Mouse (Mus musculus) frontal cortex, adult 2 months (tissue): ENCODE measurements at regions not wholly inside any gene's neighbourhood (a gene's known extent, or its start where the extent isn't known, plus 50 kb on each side); places are given as distances from the start of the nearest gene placed in this dataset.

Source experiments
- DNase-seq, 2 experiments: peaks; one replicate each; pipeline ENCODE4 v3.0.0; 2022; ENCODE audit warnings: low spot score in 1 of 2; ENCODE audit errors: extremely low spot score in 1 of 2

DNA sequence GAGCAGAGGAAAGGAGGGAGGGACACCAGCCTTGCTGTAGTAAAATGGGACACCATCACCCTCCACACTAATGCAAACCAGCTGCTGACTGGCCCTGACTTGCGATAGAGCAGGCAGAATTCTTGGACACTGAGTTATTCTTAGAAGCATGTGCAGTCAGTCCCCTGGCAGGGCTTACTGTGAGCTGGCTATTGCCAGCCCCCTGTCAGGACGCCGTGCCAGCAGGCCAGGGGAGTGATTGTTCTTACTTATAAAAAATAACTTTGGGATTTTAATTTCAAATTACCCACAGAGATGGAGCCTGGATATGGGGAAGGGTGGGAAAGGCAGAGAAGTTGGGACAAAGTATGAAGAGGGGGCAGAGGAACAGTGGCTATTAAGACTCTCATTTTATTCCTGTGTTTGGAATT is 173.1 kb downstream of the 1500009L16Rik start:
- peak in 1 of 2 experiments; percentile 3 for DNase-seq

DNA sequence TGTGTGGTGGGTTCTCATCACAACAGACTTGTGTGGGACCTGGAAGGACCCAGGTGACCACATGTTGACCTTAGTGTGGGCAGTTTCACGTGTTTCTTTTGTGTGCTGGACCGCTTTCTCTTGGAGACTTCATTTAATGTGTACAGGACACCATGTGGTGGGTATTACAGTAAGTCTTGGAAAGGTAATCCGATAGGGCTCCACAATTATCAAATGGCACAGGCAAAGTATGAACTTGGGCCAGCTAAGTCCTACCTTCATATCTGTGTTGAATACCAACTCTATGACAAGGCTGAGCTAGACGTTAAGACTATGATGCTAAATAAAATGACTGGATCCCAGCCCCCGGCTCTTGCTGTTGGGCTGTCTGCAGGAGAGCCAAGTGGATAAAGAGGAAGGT is 173.5 kb downstream of the 1500009L16Rik start:
- no peak for DNase-seq

DNA sequence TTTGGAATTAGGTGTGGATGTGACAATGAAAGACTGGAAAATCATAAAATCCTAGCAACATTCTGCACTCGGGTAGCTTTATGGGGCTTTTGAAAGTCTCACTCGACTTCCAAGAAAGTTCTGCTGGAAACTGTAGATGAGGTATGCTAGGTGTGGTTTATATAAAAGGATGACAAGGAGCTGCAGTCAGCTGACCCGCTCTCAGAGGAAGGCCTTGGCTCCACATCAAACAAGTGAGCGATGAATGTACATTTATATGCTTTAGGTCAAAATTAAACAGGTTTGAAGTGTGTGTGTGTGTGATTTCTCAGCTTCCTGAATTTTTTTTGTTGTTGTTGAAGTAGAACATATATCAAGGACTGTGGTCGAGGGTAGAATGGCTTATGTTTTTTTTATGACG is 174.9 kb downstream of the 1500009L16Rik start:
- DNase-seq = no peak

DNA sequence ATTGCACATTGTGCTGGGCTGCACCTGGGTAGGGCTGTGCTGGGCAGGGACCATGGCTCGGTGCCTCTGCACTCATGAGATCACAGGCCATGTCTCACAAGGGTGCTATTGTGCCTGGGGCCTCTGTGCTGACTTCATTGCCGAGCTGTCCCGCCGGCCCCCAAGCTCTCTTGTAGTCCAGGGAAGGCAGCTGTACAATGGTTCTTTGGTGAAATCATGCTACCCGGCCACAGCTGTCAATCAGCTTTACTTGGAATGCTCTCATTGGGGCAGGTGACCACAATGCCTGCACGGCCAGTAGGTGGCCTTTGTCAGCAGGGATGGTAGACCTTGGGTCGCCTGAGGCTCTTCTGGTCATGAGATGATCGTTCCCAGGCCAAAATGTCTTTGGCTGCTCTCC is 184.1 kb downstream of the 1500009L16Rik start:
- peak; percentile 25 to 40 for DNase-seq

DNA sequence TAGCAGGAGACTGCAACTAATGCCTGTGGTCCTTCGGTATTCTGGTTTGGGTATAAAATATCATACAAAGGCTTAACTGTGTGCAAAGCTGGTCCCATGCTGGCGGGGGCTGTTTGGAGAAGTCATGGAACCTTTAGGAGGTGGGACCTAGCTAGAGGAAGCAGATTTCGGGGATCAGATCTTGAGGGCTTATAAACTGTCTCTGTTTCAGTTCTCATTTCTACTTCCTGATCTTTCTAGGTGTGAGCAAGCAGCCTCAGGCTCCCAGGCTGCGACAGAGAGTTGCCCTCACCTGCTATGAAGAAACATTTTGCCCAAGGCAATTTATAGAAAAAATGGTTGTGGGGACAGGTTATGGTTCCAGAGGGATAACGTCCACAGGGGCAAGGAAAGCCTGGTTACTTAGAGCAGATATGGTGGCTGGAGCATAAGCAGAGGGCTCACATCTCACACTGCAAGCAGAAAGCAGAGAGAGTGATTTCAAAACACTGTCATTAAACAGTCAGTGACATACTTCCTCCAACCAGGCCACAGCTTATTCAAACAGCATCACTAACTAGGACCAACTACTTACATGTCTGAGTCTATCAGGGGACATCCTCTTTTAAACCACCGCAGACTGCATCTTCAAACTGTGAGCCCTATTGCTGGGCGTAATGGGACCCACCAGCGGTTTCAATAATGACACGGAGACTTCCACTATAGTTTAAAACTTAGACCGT is 188.1 kb downstream of the 1500009L16Rik start:
- no peak for DNase-seq

DNA sequence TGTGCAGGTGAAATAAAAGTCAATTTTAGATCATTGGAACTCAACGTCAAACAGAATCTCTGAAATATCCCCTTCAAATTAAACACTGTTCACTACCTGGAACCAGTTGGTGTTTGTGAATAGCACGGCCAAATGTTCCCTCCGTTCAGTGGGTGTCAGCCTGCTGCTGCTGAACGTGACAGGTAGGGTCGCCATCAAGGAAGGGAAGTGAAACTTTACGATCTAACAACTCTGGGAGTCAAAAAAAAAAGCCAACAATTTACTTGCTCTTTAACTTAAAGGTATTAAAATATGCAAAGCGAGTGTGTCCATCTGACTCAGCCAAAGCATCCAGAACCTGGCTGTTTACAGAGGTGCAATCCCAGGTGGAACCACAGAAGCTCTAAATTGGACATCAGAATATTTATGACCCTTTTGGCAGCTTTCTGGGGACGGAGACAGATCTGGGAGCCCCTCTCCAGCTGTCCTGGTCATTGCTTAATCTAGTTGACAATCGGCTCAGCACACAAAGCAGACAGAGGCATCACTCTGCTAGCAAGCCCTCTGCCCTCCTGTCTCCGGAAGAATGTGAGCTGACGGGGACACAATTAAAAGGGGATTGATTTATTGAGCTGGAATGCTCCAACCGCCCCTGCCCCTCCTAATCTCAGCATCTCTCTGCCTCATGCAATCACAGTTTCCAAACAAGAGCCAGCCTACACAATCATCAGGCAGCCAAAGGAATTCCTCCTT is 191.9 kb downstream of the 1500009L16Rik start:
- no peak for DNase-seq

DNA sequence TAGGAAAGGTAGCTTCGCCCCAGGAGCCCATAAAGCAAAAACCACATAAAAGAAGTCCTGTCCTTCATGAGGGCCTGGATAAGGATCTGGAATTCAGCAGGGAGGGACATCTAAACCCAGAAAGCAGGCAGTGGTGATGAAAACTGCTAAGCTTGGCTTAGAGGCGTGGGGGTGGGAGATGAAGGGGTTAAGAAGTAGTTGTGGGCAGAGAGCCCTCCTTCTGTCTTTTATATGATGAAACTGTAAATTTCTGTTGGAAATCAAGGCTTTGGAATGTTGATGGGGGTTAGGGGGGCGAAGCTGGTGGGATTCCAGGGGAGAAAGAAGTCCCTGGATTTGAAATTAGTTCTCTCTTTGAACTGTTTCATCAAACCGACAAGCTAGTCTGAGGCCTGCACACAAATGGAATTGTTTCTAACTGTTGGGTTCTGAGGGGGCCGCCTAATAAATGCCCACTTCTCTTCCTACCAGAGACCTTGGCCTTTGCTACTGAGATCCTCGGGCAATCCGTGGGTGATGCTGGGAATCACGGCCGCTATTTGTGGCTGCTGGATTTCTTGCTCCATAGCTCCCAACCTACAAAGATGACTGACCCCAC is 192.6 kb downstream of the 1500009L16Rik start:
- no peak for DNase-seq

DNA sequence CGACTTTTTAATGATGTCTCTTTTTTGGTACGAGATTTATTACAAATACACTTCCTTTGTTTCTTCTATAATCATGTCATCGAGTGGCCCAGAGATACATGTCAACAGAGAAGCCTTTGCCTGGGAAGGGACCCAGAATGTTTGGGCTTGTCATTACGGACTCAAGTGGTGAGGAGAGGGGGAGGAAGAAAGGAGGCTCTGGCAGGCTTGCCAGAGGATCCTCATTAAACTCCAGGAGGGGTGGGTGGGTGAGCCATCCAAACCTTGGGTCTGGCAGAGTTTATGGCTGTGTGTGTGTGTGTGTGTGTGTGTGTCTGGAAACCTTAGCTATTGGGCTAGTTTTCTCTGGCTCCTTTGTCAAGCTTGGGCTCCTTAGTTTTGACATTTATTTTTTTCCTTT is 204.3 kb downstream of the 1500009L16Rik start:
- DNase-seq = peak in 1 of 2 experiments; percentile 9

DNA sequence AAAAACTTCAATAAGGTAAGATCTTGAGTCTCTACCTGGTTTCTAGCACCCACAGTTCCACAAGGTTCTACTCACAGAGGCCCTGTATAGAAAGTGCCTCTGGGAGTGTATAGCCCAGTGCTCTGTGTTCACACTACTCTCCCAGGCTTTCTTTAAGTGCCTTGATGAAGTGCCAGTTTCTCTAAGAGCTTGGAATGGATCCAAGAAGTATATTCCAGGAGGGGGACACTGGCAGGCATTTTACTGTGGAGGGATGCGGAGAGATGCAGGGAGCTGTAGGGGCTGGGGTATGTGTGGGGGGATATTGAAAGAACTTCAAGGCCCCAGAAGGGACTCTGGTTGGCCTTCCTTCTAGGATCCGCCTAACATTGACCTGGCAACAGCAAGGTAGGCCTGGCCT is 204.9 kb downstream of the 1500009L16Rik start:
- DNase-seq = no peak

DNA sequence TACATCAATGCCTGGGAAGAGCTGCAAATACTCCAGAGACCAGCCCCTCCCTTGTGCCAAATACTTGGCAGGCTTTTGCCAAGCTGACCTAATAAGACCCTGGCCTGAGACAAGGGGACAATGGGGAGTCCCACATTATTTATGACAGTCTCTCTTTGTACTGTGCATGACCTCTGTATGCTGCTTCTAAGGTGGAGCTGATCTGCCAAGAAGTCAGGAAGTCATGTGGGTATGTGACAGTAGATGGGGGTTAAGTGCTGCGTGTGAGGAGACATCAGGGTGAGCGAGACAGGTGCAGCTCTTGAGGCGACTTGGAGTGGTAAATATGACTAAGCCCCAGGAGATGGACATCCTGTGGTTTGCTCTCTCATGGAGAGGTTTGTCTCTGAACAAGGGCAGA is 209.1 kb downstream of the 1500009L16Rik start:
- no peak for DNase-seq

DNA sequence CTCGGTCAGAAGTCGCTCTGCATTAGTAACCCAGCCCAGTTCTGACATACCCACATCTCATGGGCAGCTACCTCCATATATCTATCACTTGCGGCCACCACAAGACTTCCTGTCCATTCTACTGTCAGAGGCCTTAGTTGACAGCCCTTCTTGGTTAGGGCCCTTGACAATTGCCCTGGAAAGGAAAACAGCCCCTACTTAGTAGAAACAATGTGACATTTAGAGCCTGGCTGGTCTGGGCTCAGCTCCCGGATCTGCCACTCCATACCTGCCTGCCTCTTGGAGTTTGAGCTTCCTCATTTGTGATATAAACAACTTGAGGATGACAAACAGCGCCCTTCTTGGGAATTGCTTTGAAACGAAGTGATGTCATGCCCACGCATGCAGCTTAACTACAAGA is 210.5 kb downstream of the 1500009L16Rik start:
- no peak for DNase-seq

DNA sequence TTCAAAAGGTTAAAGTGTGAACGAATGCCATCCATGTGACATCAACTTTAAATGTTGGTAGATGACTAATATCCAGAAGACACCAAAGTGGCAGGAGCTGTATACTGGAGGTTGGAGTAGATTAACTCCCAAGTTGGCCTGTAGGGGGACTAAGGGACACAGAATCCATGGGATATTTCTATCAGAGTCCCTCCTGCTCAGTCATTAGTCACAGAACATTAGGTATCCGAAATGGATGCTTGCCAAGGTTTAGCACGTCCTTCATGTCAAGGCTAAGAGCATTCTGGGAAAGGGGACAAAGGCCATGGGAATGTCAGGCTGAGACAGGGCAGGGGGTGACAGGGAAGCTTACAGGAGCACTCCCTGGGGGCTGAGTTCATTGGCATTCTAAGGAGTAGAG is 211.8 kb downstream of the 1500009L16Rik start:
- no peak for DNase-seq

DNA sequence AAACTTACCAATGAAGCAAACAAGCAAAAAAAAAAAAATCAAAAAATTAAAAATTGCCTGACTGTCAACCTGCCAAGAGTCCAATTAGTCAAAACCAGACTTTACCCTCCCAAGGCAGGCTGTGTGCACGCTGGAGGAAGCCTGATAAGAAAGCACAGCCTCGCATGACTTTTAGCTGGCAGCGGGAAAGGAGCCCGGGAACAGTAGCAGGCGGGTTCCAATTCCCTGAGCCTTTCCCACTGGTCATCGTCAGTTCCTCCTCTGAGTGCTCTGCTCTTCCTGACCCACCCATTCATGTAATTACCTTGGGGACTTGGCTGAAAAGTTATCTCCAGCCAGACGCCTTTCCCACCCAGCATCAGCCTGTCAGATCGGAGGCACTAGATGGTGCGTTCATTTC is 214.5 kb downstream of the 1500009L16Rik start:
- no peak for DNase-seq

DNA sequence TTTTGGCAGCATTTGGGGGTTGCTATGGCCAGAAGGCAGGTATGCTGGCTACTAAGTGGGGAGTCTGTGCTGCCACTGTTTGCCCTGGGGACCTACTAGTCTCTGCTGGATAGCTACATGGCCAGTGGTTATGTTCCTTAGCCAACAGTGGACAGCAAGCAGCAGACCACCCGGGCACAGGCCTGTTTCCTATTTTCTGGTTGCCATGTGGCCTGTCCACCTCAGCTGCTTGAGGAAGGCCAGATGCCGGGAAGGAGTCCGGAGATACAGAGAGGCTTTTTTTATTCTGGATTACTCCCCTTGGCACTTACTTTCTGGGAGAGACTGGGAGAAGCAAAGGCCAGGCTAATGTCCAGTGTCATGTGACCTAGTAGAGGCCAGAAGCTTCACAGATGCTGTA is 219.4 kb downstream of the 1500009L16Rik start:
- no peak for DNase-seq

DNA sequence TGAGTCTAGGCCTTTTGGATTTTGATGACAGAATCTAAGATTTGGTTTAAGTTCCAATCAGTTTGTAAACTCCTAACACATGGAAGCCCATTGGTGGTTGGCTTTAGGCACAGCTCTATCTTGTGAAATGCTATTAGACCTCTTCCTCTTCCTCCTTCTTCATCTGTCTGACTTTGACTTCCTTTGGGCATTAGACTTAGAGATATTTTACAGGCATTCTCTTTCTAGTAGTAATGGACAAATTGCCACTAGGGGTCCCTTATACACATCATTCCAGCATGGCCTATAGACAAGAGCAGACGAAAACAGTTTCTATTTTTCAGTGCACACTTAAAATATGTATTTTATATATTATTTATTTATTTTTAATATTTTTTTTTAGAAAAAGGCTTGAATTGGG is 221.5 kb downstream of the 1500009L16Rik start:
- no peak for DNase-seq

DNA sequence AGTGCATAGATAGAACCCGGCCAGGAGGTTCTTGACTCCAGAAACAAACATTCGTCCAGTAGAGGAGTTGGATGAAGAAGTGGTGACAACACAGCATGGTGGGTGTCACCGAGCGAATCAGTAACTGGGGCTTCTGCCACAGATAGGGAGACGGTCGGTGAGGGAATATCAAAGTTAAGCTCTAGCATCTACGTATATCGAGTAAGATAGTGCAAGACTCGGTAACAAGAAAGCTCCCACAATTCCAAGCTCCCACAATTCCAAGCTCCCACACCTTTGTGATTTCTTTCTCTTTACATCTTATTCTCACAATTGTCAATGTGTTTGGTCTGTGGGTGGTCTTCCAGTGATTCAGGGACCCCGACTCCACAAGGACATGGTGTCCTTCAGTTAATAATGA is 222.2 kb downstream of the 1500009L16Rik start:
- no peak for DNase-seq

DNA sequence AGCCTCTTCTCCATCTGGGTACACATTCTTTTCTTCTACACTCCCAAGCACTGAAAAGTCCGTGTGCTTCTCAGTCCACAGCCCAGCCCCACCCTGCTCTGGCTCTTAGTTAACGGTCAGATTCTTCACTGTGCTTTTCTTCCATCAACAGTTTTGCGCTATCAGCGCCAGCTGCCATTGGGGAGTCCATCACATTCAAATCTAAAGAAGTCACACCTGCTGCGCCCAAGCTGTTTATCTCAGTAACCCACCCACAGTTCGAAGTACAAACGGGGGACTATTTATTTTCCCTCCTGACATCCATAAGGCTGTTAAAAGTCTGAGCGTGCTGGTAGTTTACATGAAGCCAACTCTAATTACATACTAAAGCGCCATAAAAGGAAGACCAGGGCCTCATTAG is 222.8 kb downstream of the 1500009L16Rik start:
- no peak for DNase-seq

DNA sequence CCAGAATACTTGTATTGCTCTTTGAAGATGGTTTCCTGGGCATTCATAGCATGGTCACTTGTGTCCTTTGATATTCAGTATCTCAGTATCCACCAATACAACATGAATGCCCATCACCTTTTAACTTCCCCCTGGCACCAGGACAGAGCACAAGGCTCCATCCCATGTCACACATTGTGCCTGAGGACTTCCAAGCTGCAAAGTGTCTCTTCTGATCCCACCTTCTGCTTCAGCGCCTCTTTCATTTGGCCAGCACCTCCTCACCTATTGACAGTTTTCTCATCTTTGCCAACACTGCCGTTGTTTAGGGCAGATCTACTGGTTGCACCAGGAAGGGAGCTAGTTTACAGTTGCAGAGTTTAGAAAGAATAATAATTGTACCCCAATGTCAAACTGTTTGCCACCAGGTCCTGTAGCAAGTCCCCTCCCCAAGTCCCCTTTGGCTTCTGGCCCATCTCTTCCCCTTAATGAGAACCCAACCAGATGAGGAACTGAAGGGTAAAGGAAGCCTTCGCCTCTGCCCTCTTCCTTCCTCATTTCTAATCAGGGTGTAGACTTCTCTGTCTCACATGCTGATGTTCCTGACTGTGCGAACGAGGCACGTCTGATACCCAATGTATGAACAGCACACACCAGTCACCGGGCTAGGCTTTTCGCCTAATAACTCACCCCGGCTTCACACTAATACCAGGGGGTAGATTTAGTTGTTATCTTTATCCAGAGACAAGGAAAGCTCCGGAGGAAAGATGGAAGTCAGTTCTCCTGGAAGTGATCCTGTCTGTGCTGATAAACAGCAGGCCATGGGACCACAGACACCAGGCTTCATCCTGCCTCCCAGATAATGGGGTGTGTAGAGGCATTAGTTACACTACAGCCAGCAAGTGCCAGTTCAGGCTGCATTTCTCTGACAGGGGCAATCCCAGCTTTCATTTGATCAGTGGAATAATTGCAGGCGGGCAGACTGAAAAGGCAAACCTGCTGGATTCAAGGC is 223.8 kb downstream of the 1500009L16Rik start:
- DNase-seq = no peak

DNA sequence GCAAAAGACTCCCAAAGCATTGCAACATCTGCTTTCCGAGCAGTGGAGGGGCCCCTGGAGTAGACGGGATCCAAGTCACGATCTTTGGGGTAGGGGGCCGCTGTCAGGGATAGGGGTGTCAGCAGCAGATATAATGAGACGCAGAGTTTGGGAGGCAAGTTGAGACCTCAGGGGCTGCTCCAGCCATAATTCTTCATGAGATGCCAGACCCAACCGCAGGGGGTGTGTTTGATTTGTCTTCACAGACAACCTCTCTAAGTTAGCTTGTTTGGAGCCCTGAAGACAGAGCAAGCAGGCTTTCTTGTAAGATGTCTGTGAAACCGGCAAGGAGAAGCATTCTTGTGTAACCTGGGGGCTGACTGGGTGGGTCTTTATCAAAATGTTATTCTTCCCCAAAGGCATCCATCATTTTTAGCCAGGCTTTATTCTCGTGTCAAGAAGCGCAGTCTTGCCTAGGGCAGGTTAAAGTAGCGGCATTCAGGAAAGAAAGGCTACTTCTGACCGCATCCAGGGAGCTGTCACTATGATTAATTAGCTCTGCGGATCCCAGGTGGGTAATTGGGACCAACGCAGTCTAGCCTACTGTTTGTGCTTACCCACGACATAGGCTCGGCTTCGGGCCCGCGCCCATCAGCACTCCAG is 234.6 kb downstream of the 1500009L16Rik start:
- no peak for DNase-seq

DNA sequence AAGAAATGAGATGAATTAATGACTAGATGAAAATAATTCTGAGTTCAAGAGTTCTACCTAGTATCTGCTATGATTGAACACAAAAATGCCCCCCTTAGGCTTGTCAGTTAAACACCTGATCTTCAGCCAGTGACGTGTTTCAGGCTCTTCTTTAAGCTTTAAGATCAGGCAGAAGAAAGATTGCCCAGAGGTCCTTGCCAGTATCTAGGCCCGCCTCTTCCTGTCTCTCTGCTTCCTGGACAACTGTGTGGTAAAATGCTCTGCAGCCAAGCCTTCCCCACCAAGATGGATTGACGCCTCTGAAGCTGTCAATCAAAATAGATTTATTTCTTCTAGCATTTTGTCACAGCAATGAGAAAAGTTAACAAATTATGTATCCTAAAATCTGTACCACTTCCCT is 235.7 kb downstream of the 1500009L16Rik start:
- no peak for DNase-seq
